Mouse (Mus musculus) layer of hippocampus, adult 2 months (tissue): ENCODE measurements at regions not wholly inside any gene's neighbourhood (a gene's known extent, or its start where the extent isn't known, plus 50 kb on each side); places are given as distances from the start of the nearest gene placed in this dataset.

Source experiments
- DNase-seq, 2 experiments: peaks; one replicate each; pipeline ENCODE4 v3.0.0; 2022; ENCODE audit warnings: low spot score in 2 of 2
- H3K27ac ChIP-seq: fragments of 200-600 bp; 2 replicates; pipeline ENCODE4 v1.8.1; 2022
- H3K4me3 ChIP-seq: fragments of 200-600 bp; 2 replicates; pipeline ENCODE4 v1.8.1; 2022; ENCODE audit warnings: mild to moderate bottlenecking
- CTCF ChIP-seq: fragments of 200-600 bp; conservative IDR thresholded peaks from 2 replicates; pipeline ENCODE4 v1.8.1; 2022; ENCODE audit warnings: antibody characterized with exemption, mild to moderate bottlenecking, moderate library complexity

DNA sequence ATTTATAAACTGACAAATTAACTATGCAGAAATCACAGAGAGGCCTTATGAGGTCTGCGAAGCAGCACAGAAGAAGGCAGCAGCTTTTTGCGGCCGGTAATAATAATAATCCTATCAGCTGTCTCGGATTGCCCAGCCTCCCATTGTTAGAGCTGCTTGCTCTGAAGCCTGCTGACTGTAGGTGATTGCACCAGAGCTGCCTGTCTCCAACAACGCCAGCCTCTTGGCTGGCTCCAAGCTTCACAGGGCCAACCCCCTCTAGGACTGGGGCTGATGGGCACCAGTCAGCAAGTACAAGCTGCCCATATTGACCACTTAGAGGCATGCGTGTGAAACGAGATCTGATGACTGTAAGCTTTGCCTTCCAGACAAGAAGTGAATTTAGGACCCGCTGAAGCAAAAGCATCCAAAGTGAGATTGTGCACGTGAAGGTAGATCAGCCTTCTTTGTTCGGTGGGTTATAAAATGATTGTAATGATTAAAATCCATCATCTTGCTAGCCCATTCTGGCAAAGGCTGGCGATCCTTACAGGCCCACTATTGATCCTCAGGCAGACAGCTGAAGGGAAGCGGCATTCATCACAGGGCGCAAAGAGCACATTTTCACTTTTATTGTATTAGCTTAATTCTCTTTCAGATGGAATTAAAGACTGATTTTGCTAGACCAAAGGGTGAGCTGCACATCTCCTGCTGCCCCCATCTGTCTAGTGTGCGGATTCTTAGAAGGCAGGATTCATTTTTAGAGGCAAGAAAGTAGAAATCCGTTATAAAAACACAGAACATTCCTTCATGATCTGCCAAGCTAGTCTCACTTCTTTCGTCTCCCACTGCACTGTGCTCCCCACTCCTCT, 503.2 kb upstream of the Smim15 start:
- no peak overlapping the region for H3K4me3 ChIP-seq
- H3K27ac ChIP-seq = peak overlapping the region; percentile 75
- DNase-seq = peak in 1 of 2 experiments; percentile 16
- no peak for TF ChIP-seq CTCF

DNA sequence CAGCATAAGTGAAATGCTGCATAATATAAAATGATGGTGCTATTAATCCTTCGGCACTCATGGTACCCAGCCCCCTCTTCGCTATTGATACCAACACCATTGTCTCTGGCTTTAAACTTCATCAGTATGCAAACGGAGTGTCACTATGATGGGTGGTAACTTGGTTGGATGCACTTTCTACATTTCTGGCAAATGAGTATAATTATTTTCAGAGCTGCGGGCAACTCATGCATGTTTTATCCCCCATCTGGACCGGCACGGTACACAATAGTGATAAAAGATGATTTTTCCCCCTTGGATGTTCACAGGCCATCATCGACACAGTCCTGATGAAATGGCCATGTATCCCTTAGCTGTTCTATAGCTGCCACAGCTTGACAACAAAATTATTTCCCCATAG, 503.9 kb upstream of the Smim15 start:
- no peak for DNase-seq
- no peak for TF ChIP-seq CTCF
- peak overlapping the region; percentile 75 for H3K27ac ChIP-seq

DNA sequence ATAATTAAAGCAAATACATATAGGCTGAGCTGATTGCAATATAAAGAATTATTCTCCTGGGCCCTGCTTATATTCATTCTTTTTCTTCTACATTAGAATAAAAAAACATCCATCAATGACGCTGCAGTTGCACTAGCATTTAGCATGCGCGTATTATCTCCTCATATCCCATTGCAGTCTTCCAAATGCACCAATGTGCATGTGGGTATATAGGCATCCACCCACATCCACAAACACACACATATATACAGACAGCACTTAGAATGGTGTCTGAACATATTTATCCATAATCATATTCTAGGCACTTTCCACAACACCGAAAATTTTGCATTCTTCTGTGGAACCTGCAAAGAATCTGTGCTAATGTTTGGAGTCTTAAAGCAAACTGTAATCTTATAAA, 504.4 kb upstream of the Smim15 start:
- no peak for DNase-seq
- no peak overlapping the region for H3K27ac ChIP-seq
- no peak overlapping the region for H3K4me3 ChIP-seq
- TF ChIP-seq CTCF = no peak

More for the DNA sequence above, 503.9 kb upstream of the Smim15 start:
- H3K4me3 ChIP-seq = no peak overlapping the region

DNA sequence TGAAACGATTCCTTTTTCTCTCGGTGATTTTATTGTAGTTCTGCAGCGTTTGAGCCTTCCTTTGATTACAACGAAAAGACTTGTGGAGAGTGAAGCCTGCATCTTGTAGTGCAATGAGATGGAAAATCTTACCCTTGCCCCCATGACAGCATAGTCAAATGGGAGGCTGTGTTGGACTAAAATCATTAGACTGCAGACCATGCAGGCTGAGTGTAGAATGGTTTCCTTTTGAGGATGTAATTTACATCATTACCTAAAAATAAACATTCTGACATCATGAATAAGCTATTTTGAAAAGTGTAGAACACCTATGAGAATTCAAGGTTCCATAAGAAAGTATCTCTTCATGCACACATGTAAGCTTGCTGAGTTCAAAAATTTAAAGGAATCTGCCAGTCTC, 504.9 kb upstream of the Smim15 start:
- TF ChIP-seq CTCF = no peak
- no peak overlapping the region for H3K27ac ChIP-seq

DNA sequence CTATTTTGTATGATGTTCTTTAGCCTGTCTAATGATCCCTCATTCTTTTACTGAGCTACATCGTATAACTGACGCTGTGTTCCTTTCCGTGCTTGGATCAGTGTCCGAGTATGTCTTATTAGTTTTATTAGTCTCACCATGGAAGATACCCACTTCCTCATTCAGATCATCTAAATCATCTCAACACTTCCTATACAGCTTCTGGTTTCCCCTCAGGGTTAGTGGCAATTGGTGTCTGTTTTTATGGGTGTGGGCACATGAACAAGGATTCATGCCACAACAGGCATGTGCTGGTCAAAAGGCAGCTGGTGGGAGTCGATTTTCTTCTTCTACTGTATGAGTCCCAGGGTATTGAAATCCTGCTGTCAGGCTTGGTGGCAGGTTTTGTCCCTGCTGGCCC, 509.0 kb upstream of the Smim15 start:
- H3K4me3 ChIP-seq = no peak overlapping the region
- H3K27ac ChIP-seq = no peak overlapping the region
- DNase-seq = no peak
- TF ChIP-seq CTCF = no peak

More for the DNA sequence above, 504.9 kb upstream of the Smim15 start:
- no peak overlapping the region for H3K4me3 ChIP-seq
- DNase-seq = no peak

DNA sequence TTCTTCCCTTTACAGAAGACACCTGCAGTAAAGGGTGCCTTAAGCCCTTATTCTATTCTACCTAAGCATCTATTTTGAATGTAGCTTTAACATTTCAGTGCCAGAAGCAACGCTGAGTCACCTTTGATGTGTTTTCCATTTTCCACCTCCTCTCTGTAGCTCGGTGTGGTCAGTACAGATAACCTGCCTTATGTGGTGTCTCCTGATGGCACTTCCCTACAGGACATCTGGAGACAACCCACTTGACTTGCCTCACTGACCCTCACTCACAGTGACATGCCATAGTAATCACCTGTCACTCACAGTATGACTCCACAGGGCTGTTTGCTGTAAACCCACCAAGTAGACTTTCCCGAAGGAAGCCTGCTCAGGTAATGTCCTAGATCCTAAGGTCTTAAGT, 510.9 kb upstream of the Smim15 start:
- H3K27ac ChIP-seq = no peak overlapping the region
- no peak for TF ChIP-seq CTCF
- no peak overlapping the region for H3K4me3 ChIP-seq
- DNase-seq = no peak

DNA sequence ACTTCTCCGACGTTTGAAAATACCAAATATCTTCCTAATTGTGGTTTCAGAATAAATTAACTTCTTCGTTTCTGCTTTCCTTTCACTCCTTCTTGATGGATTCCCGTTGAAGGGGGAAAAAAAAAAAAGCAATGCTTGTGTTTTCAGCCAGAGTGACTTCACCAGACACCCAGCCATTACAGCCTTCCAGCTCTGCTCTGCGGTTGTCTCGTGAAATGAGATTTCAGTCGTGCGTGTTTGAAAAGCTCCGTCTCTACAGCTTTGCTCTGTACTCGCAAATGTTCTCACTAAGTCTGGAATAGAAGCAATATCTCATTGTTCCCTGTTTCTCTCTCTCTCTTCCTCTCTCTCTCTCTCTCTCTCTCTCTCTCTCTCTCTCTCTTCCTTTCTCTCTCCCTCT, 509.6 kb upstream of the Kif2a start:
- no peak for TF ChIP-seq CTCF
- no peak overlapping the region for H3K27ac ChIP-seq

DNA sequence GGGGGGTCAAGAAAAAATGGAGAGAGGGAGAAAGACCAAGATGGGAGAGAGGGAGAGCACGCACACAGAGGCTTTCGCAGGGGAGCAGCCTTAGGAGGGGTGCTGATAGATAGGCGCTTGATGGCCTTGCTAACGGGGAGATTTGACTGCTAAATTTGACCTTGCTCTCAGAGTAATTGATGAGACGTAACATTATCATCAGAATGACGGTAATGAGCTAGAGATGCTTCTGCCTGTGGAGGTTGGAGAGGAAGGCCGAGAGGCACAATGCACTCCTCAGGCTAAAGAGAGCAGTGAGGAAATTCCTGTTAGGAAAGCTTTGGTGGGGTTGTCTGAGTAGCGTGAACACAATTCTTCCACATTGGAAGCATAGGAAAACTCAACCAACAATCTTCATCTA, 509.1 kb upstream of the Kif2a start:
- TF ChIP-seq CTCF = no peak
- no peak overlapping the region for H3K4me3 ChIP-seq
- H3K27ac ChIP-seq = no peak overlapping the region
- DNase-seq = no peak

More for the DNA sequence above, 509.6 kb upstream of the Kif2a start:
- no peak overlapping the region for H3K4me3 ChIP-seq
- DNase-seq = no peak

DNA sequence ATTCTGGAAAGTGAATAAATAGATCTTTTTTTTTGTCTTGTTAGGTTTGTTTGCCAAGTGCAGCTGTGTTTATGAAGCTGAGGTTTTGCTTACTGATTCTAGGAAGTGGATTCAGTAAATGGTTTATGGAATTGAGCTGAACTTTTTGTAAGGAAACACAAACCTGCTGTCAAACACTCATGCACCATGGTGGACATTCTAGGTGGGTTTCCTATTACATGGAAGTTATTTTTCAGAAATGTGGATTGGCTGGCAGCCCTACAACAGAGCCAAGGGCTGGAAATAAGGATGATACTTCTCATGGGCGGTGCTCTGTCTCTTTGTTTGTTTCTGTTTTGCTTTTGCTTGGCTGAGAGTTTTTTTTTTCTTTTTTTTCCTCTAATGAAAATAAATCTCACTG, 508.5 kb upstream of the Kif2a start:
- no peak for DNase-seq
- H3K27ac ChIP-seq = no peak overlapping the region
- no peak for TF ChIP-seq CTCF
- H3K4me3 ChIP-seq = no peak overlapping the region

DNA sequence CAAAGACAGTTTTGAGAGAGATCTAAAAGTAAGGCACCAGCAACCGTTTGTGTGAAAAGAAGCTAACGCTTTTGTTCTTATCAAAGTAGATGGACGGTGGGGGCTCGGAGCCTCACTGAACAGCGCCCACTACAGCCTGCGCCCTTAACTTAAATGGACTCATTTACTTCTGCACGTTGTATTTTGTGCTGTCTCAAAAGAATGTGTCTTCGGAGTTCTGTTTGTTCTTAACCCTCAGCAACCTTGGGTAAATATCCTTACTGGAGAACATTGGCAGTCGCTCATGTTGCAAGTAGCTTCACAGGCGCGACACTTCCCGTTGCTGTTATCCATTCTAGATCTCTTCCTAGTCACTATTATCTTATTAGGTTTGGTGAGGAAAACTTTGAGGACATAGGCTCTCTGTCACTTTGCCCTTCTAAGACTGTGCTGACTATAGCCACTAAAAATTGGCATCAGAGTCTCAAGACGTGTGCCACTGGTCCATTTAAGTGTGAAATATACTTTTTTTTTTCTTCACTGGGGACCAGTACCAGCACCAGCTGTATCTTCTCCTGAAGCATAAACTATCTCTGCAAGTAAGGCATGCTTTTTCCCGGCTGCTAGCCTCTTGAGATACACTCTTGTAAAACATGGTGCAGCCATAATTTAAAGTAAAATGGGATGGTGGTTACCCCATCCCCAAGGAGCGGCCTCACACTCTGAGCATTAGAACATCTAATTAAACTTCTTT, 507.0 kb upstream of the Kif2a start:
- no peak overlapping the region for H3K4me3 ChIP-seq
- DNase-seq = no peak
- no peak for TF ChIP-seq CTCF
- H3K27ac ChIP-seq = no peak overlapping the region

DNA sequence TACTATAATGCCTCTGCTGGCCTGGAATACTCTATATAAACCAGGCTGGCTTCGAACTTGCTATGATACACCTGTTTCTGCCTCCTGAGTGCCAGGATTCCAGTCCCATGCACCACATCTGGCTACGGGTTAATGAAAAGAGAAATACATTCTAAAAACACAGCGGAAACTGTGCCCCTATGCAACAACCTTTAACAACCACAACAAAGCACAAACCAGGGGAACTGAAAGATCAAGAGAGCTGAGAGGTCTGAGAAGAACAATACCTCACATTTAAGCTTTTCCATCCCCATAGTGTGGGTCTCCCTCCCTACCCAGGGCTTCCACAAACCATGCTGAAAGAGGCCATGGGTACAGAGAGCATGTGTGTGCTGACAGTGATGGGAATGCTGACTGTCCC, 501.0 kb upstream of the Kif2a start:
- DNase-seq = no peak
- H3K27ac ChIP-seq = no peak overlapping the region
- H3K4me3 ChIP-seq = no peak overlapping the region
- no peak for TF ChIP-seq CTCF

DNA sequence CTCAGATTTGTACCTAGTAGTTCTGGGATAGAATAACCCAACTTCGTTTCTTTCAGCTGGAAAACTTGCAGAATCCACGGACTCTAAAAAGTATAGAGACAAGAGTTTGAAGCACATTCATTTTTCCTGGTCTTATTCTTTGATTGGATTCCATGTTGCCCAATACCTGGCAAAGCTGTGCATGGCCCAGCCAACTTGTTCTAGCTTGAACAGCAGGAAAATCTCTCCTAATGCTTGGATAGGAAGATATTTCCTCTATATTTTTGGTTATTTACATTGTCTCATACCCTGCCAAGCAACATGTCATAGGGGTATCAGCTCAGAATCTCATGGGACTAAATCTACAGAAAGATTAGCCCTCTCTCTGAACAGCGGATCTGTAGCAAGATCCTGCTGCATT, 492.3 kb upstream of the Kif2a start:
- Histone ChIP-seq H3K27ac (no peak overlapping the region), H3K4me3 (no peak overlapping the region)
- TF ChIP-seq CTCF = no peak
- no peak for DNase-seq

DNA sequence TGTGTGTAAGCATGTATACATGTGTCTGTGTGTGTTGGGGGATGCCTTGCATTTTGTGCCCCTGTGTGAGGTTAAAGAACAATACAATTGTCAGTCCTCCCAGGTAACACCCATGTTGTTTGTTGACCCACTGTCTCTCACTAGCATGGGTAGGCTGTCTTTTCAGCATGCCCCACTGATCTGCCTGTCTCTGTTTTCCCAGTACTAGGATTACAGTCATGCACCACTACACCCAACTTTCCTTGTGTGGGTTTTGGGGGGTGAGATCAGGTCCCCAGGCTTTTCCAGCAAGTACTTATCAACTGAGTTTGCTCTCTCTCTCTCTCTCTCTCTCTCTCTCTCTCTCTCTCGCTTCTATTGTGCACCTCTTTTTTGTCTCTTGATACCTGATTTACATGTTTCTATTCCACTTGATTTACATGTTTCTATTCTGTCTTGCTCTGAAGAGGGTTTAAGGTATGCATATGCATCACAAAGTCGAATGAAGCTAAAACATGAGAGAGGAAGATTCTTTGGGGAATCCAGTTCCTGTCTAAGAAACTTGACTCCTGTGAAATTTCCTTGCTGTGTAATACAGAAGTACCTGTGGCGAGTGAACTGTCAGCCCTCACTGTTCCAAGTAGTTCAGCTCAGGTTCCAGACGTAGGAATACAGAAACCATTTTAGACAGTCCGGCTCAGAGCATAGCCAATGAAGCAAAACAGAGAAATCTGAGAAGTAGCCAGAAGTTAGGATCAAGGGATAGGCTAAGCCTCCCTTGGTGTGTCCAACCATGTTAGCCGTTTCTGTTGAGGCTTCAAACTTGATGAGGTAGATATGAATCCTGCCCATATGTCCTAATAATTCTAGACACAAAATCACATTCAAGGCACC, 491.6 kb upstream of the Kif2a start:
- DNase-seq = no peak
- Histone ChIP-seq H3K27ac (no peak overlapping the region), H3K4me3 (no peak overlapping the region)
- TF ChIP-seq CTCF = no peak
